In genomic region chr13:31409123-31409513, GRCm38 (mm10) we compare ENCODE assay signal across 17 mouse cellular contexts.
DNase-seq lines count a peak whose midpoint lies in the region; ATAC-seq and TF ChIP-seq lines count a peak whose summit lies in the region.
"Had no signal": no experiment of that assay in that cellular context is flagged by ENCODE, and none has a peak within 500 bp of the region (broad histone marks: within the 10 kb centered on the region; RNA-seq: fewer than 3 reads in every experiment).

No protein-coding gene starts in this region.

- no peaks in the 10 kb centered on the region for H3K9me3 ChIP-seq in limb, embryonic 13.5 days
- no peaks in the 10 kb centered on the region for H3K9me3 ChIP-seq in limb, embryonic 10.5 days (replicated peaks)
- no peaks in the 10 kb centered on the region for H3K9me3 ChIP-seq in hindbrain, embryonic 14.5 days (ENCODE audit: control insufficient read depth, low read length)
- no peaks in the 10 kb centered on the region for H3K9me3 ChIP-seq in midbrain, postnatal 0 days (ENCODE audit: low read length)
- H3K9me3 ChIP-seq in intestine, embryonic 16.5 days (ENCODE audit: control insufficient read depth, low read length), result no peaks in the 10 kb centered on the region
- H3K9me3 ChIP-seq: embryonic facial prominence, embryonic 12.5 days; heart, embryonic 13.5 days; liver, embryonic 13.5 days had no signal

- H3K36me3 ChIP-seq in limb, embryonic 13.5 days, result no peaks in the 10 kb centered on the region
- no peaks in the 10 kb centered on the region for H3K36me3 ChIP-seq in limb, embryonic 10.5 days
- H3K36me3 ChIP-seq in hindbrain, embryonic 14.5 days (replicated peaks; ENCODE audit: control insufficient read depth, insufficient read depth), result no peaks in the 10 kb centered on the region
- H3K36me3 ChIP-seq in midbrain, postnatal 0 days (ENCODE audit: insufficient read depth, low read length), result no peaks in the 10 kb centered on the region
- no peaks in the 10 kb centered on the region for H3K36me3 ChIP-seq in intestine, embryonic 16.5 days (ENCODE audit: control insufficient read depth, insufficient read depth, low read length)
- H3K36me3 ChIP-seq: embryonic facial prominence, embryonic 12.5 days; heart, embryonic 13.5 days; liver, embryonic 13.5 days had no signal

- H3K4me1 ChIP-seq in cerebellum, adult 2 months (ENCODE audit: control insufficient read depth, insufficient read depth, low read length), result no peaks in the 10 kb centered on the region
- peaks cover 5% of the 10 kb centered on the region; the same call in 1 of the 2 replicates for H3K4me1 ChIP-seq in limb, embryonic 13.5 days
- no peaks in the 10 kb centered on the region for H3K4me1 ChIP-seq in limb, embryonic 10.5 days
- no peaks in the 10 kb centered on the region for H3K4me1 ChIP-seq in hindbrain, embryonic 14.5 days (replicated peaks; ENCODE audit: control insufficient read depth, insufficient read depth, low read length)
- H3K4me1 ChIP-seq in midbrain, postnatal 0 days (ENCODE audit: insufficient read depth, low read length), result no peaks in the 10 kb centered on the region
- no peaks in the 10 kb centered on the region for H3K4me1 ChIP-seq in intestine, embryonic 16.5 days (ENCODE audit: control insufficient read depth, insufficient read depth, low read length)
- H3K4me1 ChIP-seq: embryonic facial prominence, embryonic 12.5 days; liver, embryonic 13.5 days had no signal

- H3K4me3 ChIP-seq in cerebellum, adult 2 months (replicated peaks; ENCODE audit: insufficient read depth, low read depth, low read length), result no peak overlapping the region
- H3K4me3 ChIP-seq in limb, embryonic 13.5 days, result no peak overlapping the region
- H3K4me3 ChIP-seq in limb, embryonic 10.5 days, result no peak overlapping the region
- H3K4me3 ChIP-seq in hindbrain, embryonic 14.5 days (replicated peaks; ENCODE audit: low read length), result no peak overlapping the region
- H3K4me3 ChIP-seq in midbrain, postnatal 0 days (ENCODE audit: low read depth, low read length), result peak overlapping the region; percentile 8; the same call in 1 of the 2 replicates
- no peak overlapping the region for H3K4me3 ChIP-seq in intestine, embryonic 16.5 days (ENCODE audit: low read length)
- H3K4me3 ChIP-seq: embryonic facial prominence, embryonic 12.5 days; heart, embryonic 13.5 days; liver, embryonic 13.5 days had no signal

- ATAC-seq in limb, embryonic 13.5 days (ENCODE audit: low FRiP score, low read depth), result no peak
- ATAC-seq in hindbrain, embryonic 14.5 days (ENCODE audit: low FRiP score), result 0 out of 2 replicates have a peak, but pooled peaks have one; percentile 48
- ATAC-seq in midbrain, postnatal 0 days (ENCODE audit: low FRiP score), result 0 out of 2 replicates have a peak, but pooled peaks have one; percentile 6
- ATAC-seq in intestine, embryonic 16.5 days, result no peak
- no peak for ATAC-seq in erythroid progenitor cell, adult 5-6 weeks (replicated peaks; ENCODE audit: low FRiP score, poor library complexity, severe bottlenecking)
- ATAC-seq: intestine, postnatal 0 days had no signal

- H3K27ac ChIP-seq in cerebellum, adult 2 months (ENCODE audit: insufficient read depth, low read length), result no peak overlapping the region
- no peak overlapping the region for H3K27ac ChIP-seq in limb, embryonic 13.5 days
- no peak overlapping the region for H3K27ac ChIP-seq in limb, embryonic 10.5 days
- H3K27ac ChIP-seq in hindbrain, embryonic 14.5 days, result no peak overlapping the region
- no peak overlapping the region for H3K27ac ChIP-seq in midbrain, postnatal 0 days (ENCODE audit: low read depth, low read length)
- no peak overlapping the region for H3K27ac ChIP-seq in intestine, embryonic 16.5 days (ENCODE audit: low read length)
- H3K27ac ChIP-seq: embryonic facial prominence, embryonic 12.5 days; heart, embryonic 13.5 days; liver, embryonic 13.5 days had no signal

- no peak overlapping the region for H3K9ac ChIP-seq in limb, embryonic 13.5 days
- H3K9ac ChIP-seq in hindbrain, embryonic 14.5 days, result peak overlapping the region; percentile 20; the same call in 1 of the 2 replicates
- no peak overlapping the region for H3K9ac ChIP-seq in midbrain, postnatal 0 days (replicated peaks; ENCODE audit: low read length, poor library complexity, severe bottlenecking)
- no peak overlapping the region for H3K9ac ChIP-seq in intestine, embryonic 16.5 days (ENCODE audit: low read depth, low read length)
- H3K9ac ChIP-seq: embryonic facial prominence, embryonic 12.5 days; heart, embryonic 13.5 days; liver, embryonic 13.5 days had no signal

- no peak for TF ChIP-seq POLR2A in cerebellum, adult 2 months (IDR thresholded peaks at IDR 0.05; ENCODE audit: borderline replicate concordance, insufficient read depth, low read length)

- peak; percentile 15 to 28 for DNase-seq in cerebellum, postnatal 14 days
- no peak for DNase-seq in cerebellum, adult 2 months
- no peak for DNase-seq in limb, embryonic 10.5 days (ENCODE audit: low spot score)
- DNase-seq in hindbrain, embryonic 14.5 days (ENCODE audit: low spot score), result no peak
- DNase-seq in midbrain, postnatal 0 days (ENCODE audit: low spot score), result no peak
- DNase-seq: adrenal gland, adult 2 months; heart, postnatal 36 days; liver, embryonic 13.5 days; right cerebral cortex, postnatal 25 days; thymus, postnatal 25 days had no signal

- 7% methylated on average over 2 of the region's 2 CpGs for WGBS in cerebellum, adult 2 months
- 69% methylated on average over 2 of the region's 2 CpGs for WGBS in limb, embryonic 13.5 days
- 84% methylated on average over 2 of the region's 2 CpGs for WGBS in limb, embryonic 10.5 days
- 68% methylated on average over 2 of the region's 2 CpGs for WGBS in hindbrain, embryonic 14.5 days
- WGBS in midbrain, postnatal 0 days, result 70% methylated on average over 2 of the region's 2 CpGs
- WGBS in intestine, embryonic 16.5 days, result 63% methylated on average over 2 of the region's 2 CpGs

- no peak for TF ChIP-seq CTCF in cerebellum, adult 2 months (IDR thresholded peaks at IDR 0.05; ENCODE audit: borderline replicate concordance, insufficient read depth, low read depth, low read length)
- no peak for TF ChIP-seq CTCF in midbrain, postnatal 0 days (IDR thresholded peaks at IDR 0.05)

- no peaks in the 10 kb centered on the region; the same call in 1 of the 2 replicates for H3K27me3 ChIP-seq in cerebellum, adult 2 months (ENCODE audit: control insufficient read depth, insufficient read depth, low read length)
- no peaks in the 10 kb centered on the region for H3K27me3 ChIP-seq in limb, embryonic 13.5 days
- no peaks in the 10 kb centered on the region for H3K27me3 ChIP-seq in limb, embryonic 10.5 days (ENCODE audit: low read depth, poor library complexity, severe bottlenecking)
- no peaks in the 10 kb centered on the region for H3K27me3 ChIP-seq in hindbrain, embryonic 14.5 days (ENCODE audit: control insufficient read depth, insufficient read depth, low read length)
- H3K27me3 ChIP-seq in midbrain, postnatal 0 days (ENCODE audit: insufficient read depth, low read length), result no peaks in the 10 kb centered on the region
- no peaks in the 10 kb centered on the region for H3K27me3 ChIP-seq in intestine, embryonic 16.5 days (replicated peaks; ENCODE audit: control insufficient read depth, insufficient read depth, low read length)
- H3K27me3 ChIP-seq: CH12.LX; embryonic facial prominence, embryonic 12.5 days; heart, embryonic 13.5 days; liver, embryonic 13.5 days had no signal

- 0 out of 2 replicates have a peak overlapping the region, but pooled peaks have one; percentile 1 for H3K4me2 ChIP-seq in limb, embryonic 13.5 days (replicated peaks)
- H3K4me2 ChIP-seq in hindbrain, embryonic 14.5 days (replicated peaks), result peak overlapping the region; percentile 41
- H3K4me2 ChIP-seq in midbrain, postnatal 0 days (ENCODE audit: low read depth, low read length, poor library complexity, severe bottlenecking), result peak overlapping the region; percentile 12; the same call in 1 of the 2 replicates
- H3K4me2 ChIP-seq in intestine, embryonic 16.5 days (ENCODE audit: low read depth, low read length), result no peak overlapping the region
- H3K4me2 ChIP-seq: embryonic facial prominence, embryonic 12.5 days; heart, embryonic 13.5 days; liver, embryonic 13.5 days had no signal

Comparison
In these comparisons a context has a peak if more than half of its experiments do, and no peak if none do; other contexts are left out.
1. DNase-seq: peak in cerebellum, postnatal 14 days (2 of 2); none in cerebellum, adult 2 months (0 of 2), limb, embryonic 10.5 days (single experiment), hindbrain, embryonic 14.5 days (single experiment) and midbrain, postnatal 0 days (single experiment).
2. ATAC-seq: peak in hindbrain, embryonic 14.5 days (single experiment) and midbrain, postnatal 0 days (single experiment); none in limb, embryonic 13.5 days (single experiment), intestine, embryonic 16.5 days (single experiment) and erythroid progenitor cell, adult 5-6 weeks (single experiment).